Mouse (Mus musculus): Measurements from ENCODE around the gene Pgd.

- TF ChIP-seq CTCF (IDR thresholded peaks at IDR 0.05; ENCODE audit: control insufficient read depth, insufficient read depth, insufficient read length) (no peak), USF1 (IDR thresholded peaks at IDR 0.05; ENCODE audit: low read depth) (no peak)
These were observed 10.9 kb downstream of the Pgd start for GRCm38 (mm10) chr4:149155711-149156110.

Measured in C2C12 (cell line).